Mouse (Mus musculus): Measurements from ENCODE around the gene Bcl11a.

Gene Bcl11a

GRCm38 (mm10) chr11:24208951-24209351, 131.1 kb downstream of the Bcl11a start:
- DNase-seq (ENCODE audit: low spot score): no peak

- DNase-seq (ENCODE audit: low spot score): no peak
Measured at GRCm38 (mm10) chr11:24214509-24215134, 136.8 kb downstream of the Bcl11a start.

- DNase-seq (ENCODE audit: low spot score): no peak
Measured at GRCm38 (mm10) chr11:24217741-24218333, 140.0 kb downstream of the Bcl11a start.

- DNase-seq (ENCODE audit: low spot score): no peak
Measured at GRCm38 (mm10) chr11:24221601-24222307, 143.9 kb downstream of the Bcl11a start.
